Mouse (Mus musculus): ENCODE results near the gene Igf2r.
A peak's percentile ranks its signal among the peaks of the same experiment; 100 is the strongest.

The Igf2r gene

GRCm38 (mm10) chr17:12750591-12751170 is 18.8 kb downstream of the Igf2r start:
- Histone ChIP-seq H3K27me3 (ENCODE audit: insufficient read depth, low read length) (no peaks in the 10 kb centered on the region), H3K36me3 (ENCODE audit: insufficient read depth, low read length) (peaks cover 36% of the 10 kb centered on the region), H3K4me1 (replicated peaks; ENCODE audit: low read depth, low read length) (peaks cover 42% of the 10 kb centered on the region), H3K4me3 (replicated peaks; ENCODE audit: low read length) (no peak overlapping the region), H3K9me3 (ENCODE audit: low read length) (peaks cover 19% of the 10 kb centered on the region)
- TF ChIP-seq CTCF (conservative IDR thresholded peaks at IDR 0.05; ENCODE audit: low read length) (no peak), NANOG (IDR thresholded peaks at IDR 0.05; ENCODE audit: borderline replicate concordance, low read length) (no peak), POU5F1 (IDR thresholded peaks at IDR 0.05; ENCODE audit: borderline replicate concordance, low read length) (no peak)

- peaks cover 32% of the 10 kb centered on the region for H3K4me1 ChIP-seq (replicated peaks; ENCODE audit: low read depth, low read length)
- H3K36me3 ChIP-seq (ENCODE audit: insufficient read depth, low read length), result peaks cover 46% of the 10 kb centered on the region
- H3K9me3 ChIP-seq (ENCODE audit: low read length), result peaks cover 29% of the 10 kb centered on the region
- H3K4me3 ChIP-seq (replicated peaks; ENCODE audit: low read length), result no peak overlapping the region
- no peak for TF ChIP-seq POU5F1 (IDR thresholded peaks at IDR 0.05; ENCODE audit: borderline replicate concordance, low read length)
- TF ChIP-seq CTCF (conservative IDR thresholded peaks at IDR 0.05; ENCODE audit: low read length), result no peak
- no peaks in the 10 kb centered on the region for H3K27me3 ChIP-seq (ENCODE audit: insufficient read depth, low read length)
Measured at GRCm38 (mm10) chr17:12749421-12750367, 19.8 kb downstream of the Igf2r start.

- Histone ChIP-seq H3K27me3 (ENCODE audit: insufficient read depth, low read length) (peaks cover 25% of the 10 kb centered on the region), H3K4me3 (replicated peaks; ENCODE audit: low read length) (no peak overlapping the region), H3K9me3 (ENCODE audit: low read length) (peaks cover 65% of the 10 kb centered on the region), H3K36me3 (ENCODE audit: insufficient read depth, low read length) (peaks cover 48% of the 10 kb centered on the region), H3K4me1 (replicated peaks; ENCODE audit: low read depth, low read length) (peaks cover 13% of the 10 kb centered on the region)
- TF ChIP-seq CTCF (conservative IDR thresholded peaks at IDR 0.05; ENCODE audit: low read length) (no peak), POU5F1 (IDR thresholded peaks at IDR 0.05; ENCODE audit: borderline replicate concordance, low read length) (no peak), NANOG (IDR thresholded peaks at IDR 0.05; ENCODE audit: borderline replicate concordance, low read length) (no peak)
Measured at GRCm38 (mm10) chr17:12745761-12746160, 23.7 kb downstream of the Igf2r start.

GRCm38 (mm10) chr17:12744071-12744470 is 25.4 kb downstream of the Igf2r start:
- no peak for TF ChIP-seq NANOG (IDR thresholded peaks at IDR 0.05; ENCODE audit: borderline replicate concordance, low read length)
- TF ChIP-seq CTCF (conservative IDR thresholded peaks at IDR 0.05; ENCODE audit: low read length), result no peak
- TF ChIP-seq POU5F1 (IDR thresholded peaks at IDR 0.05; ENCODE audit: borderline replicate concordance, low read length), result no peak
- Histone ChIP-seq H3K27me3 (ENCODE audit: insufficient read depth, low read length) (peaks cover 25% of the 10 kb centered on the region), H3K36me3 (ENCODE audit: insufficient read depth, low read length) (peaks cover 56% of the 10 kb centered on the region), H3K9me3 (ENCODE audit: low read length) (peaks cover 81% of the 10 kb centered on the region), H3K4me3 (replicated peaks; ENCODE audit: low read length) (no peak overlapping the region), H3K4me1 (replicated peaks; ENCODE audit: low read depth, low read length) (peaks cover 8% of the 10 kb centered on the region)

- peaks cover 84% of the 10 kb centered on the region for H3K9me3 ChIP-seq (ENCODE audit: low read length)
- H3K4me1 ChIP-seq (replicated peaks; ENCODE audit: low read depth, low read length), result peaks cover 8% of the 10 kb centered on the region
- no peak for TF ChIP-seq POU5F1 (IDR thresholded peaks at IDR 0.05; ENCODE audit: borderline replicate concordance, low read length)
- TF ChIP-seq CTCF (conservative IDR thresholded peaks at IDR 0.05; ENCODE audit: low read length), result no peak
- no peak for TF ChIP-seq NANOG (IDR thresholded peaks at IDR 0.05; ENCODE audit: borderline replicate concordance, low read length)
- H3K4me3 ChIP-seq (replicated peaks; ENCODE audit: low read length), result peak overlapping the region; percentile 68
- peaks cover 25% of the 10 kb centered on the region for H3K27me3 ChIP-seq (ENCODE audit: insufficient read depth, low read length)
- peaks cover 56% of the 10 kb centered on the region for H3K36me3 ChIP-seq (ENCODE audit: insufficient read depth, low read length)
Measured at GRCm38 (mm10) chr17:12742151-12742908, 27.1 kb downstream of the Igf2r start.

- H3K4me1 ChIP-seq (replicated peaks; ENCODE audit: low read depth, low read length), result peaks cover 8% of the 10 kb centered on the region
- peaks cover 86% of the 10 kb centered on the region for H3K9me3 ChIP-seq (ENCODE audit: low read length)
- H3K27me3 ChIP-seq (ENCODE audit: insufficient read depth, low read length), result peaks cover 25% of the 10 kb centered on the region
- no peak for TF ChIP-seq CTCF (conservative IDR thresholded peaks at IDR 0.05; ENCODE audit: low read length)
- no peak for TF ChIP-seq POU5F1 (IDR thresholded peaks at IDR 0.05; ENCODE audit: borderline replicate concordance, low read length)
- no peak for TF ChIP-seq NANOG (IDR thresholded peaks at IDR 0.05; ENCODE audit: borderline replicate concordance, low read length)
- H3K4me3 ChIP-seq (replicated peaks; ENCODE audit: low read length), result peak overlapping the region; percentile 68
- H3K36me3 ChIP-seq (ENCODE audit: insufficient read depth, low read length), result peaks cover 61% of the 10 kb centered on the region
Measured at GRCm38 (mm10) chr17:12741218-12741968, 28.1 kb downstream of the Igf2r start.

GRCm38 (mm10) chr17:12740317-12740716 is 29.1 kb downstream of the Igf2r start:
- Histone ChIP-seq H3K4me3 (replicated peaks; ENCODE audit: low read length) (no peak overlapping the region), H3K9me3 (ENCODE audit: low read length) (peaks cover 83% of the 10 kb centered on the region), H3K36me3 (ENCODE audit: insufficient read depth, low read length) (peaks cover 62% of the 10 kb centered on the region), H3K4me1 (replicated peaks; ENCODE audit: low read depth, low read length) (peaks cover 8% of the 10 kb centered on the region), H3K27me3 (ENCODE audit: insufficient read depth, low read length) (peaks cover 25% of the 10 kb centered on the region)
- TF ChIP-seq CTCF (conservative IDR thresholded peaks at IDR 0.05; ENCODE audit: low read length) (no peak), NANOG (IDR thresholded peaks at IDR 0.05; ENCODE audit: borderline replicate concordance, low read length) (no peak), POU5F1 (IDR thresholded peaks at IDR 0.05; ENCODE audit: borderline replicate concordance, low read length) (no peak)
